Mouse (Mus musculus) liver, embryonic 14.5 days (tissue): Measurements from ENCODE around the gene Tex19.1.

Experiments
- CTCF ChIP-seq: IDR thresholded peaks from 2 replicates; pipeline ENCODE4 v1.5.1; 2016; ENCODE audit warnings: antibody characterized with exemption, low read depth, control low read depth
- EP300 ChIP-seq: IDR thresholded peaks from 2 replicates; pipeline ENCODE4 v1.6.1; 2016; ENCODE audit warnings: antibody characterized with exemption, low read depth

DNA sequence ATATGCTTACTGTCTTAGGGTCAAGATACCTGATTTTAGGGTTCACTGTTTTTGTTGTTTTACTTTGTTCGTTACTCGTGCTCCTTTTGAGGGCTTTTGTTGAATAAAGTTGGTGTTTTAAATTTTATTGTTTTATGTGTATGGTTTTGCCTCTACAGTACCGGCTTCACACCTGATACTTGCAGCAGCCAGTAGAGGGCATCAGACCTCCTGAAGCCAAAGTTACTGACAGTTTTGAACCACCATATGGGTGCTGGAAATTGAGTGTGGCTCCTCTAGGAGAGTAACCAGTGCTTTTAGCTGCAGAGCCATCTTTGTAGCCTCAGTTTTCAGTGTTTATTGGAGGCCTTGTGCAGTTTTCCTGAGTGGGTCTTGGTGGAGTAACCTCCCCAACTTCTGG is 2.2 kb downstream of the Tex19.1 start:
- TF ChIP-seq CTCF (peak; percentile 55), EP300 (no peak)
